Mouse (Mus musculus) neural tube, embryonic 11.5 days (tissue): ENCODE measurements around the gene Ndufs2. TPM values are rescaled to one million over a fixed set of nuclear protein-coding genes. Genes with fewer than 3 reads are reported as not detected.

Source experiments
- ATAC-seq: fragments of 200-750 bp; cut with Nextera tagmentation; 2 replicates; pipeline ENCODE4 v1.8.0; 2017; ENCODE audit warnings: moderate number of reproducible peaks, mild to moderate bottlenecking, moderate TSS enrichment, moderate library complexity; ENCODE audit not compliant: insufficient read depth, low FRiP score, low TSS enrichment
- DNase-seq: peaks from one replicate; pipeline ENCODE4 v3.0.0-alpha.2; 2015; ENCODE audit warnings: low spot score
- H3K27ac ChIP-seq: fragments of 300-500 bp; sonication (generic); 2 replicates; pipeline ENCODE4 v1.5.1; 2014; ENCODE audit warnings: low read depth, mild to moderate bottlenecking, low read length
- H3K27me3 ChIP-seq: fragments of 300-500 bp; sonication (generic); 2 replicates; pipeline ENCODE4 v1.6.1; 2014; ENCODE audit warnings: mild to moderate bottlenecking, low read length, mixed read lengths; ENCODE audit not compliant: control insufficient read depth, insufficient read depth
- H3K36me3 ChIP-seq: fragments of 300-500 bp; sonication (generic); 2 replicates; pipeline ENCODE4 v1.6.1; 2014; ENCODE audit warnings: mild to moderate bottlenecking, low read length, moderate library complexity, mixed read lengths; ENCODE audit not compliant: control insufficient read depth, insufficient read depth
- H3K4me1 ChIP-seq: fragments of 300-500 bp; sonication (generic); 2 replicates; pipeline ENCODE4 v1.6.1; 2014; ENCODE audit warnings: low read length, mixed read lengths; ENCODE audit not compliant: control insufficient read depth, insufficient read depth
- H3K4me2 ChIP-seq: fragments of 300-500 bp; sonication (generic); 2 replicates; pipeline ENCODE4 v1.6.1; 2014; ENCODE audit warnings: low read depth, mild to moderate bottlenecking, moderate library complexity
- H3K4me3 ChIP-seq: fragments of 300-500 bp; sonication (generic); 2 replicates; pipeline ENCODE4 v1.5.1; 2014; ENCODE audit warnings: low read depth, low read length
- H3K9ac ChIP-seq: fragments of 300-500 bp; sonication (generic); 2 replicates; pipeline ENCODE4 v1.6.1; 2014; ENCODE audit warnings: mild to moderate bottlenecking, low read length
- H3K9me3 ChIP-seq: fragments of 300-500 bp; sonication (generic); 2 replicates; pipeline ENCODE4 v1.6.1; 2016; ENCODE audit warnings: low read length; ENCODE audit not compliant: control insufficient read depth
- WGBS: fragments of 180-500 bp; shearing (Covaris S2); extraction: QIAGEN DNeasy Blood & Tissue Kit; methylation state at CpG from one replicate; pipeline ENCODE4 v1.1.7; 2014; 5-methylcytosine and 5-hydroxymethylcytosine counted together
- polyA plus RNA-seq: library from polyadenylated mRNA; unstranded; fragments of >200 nt; fragmentation: Nextera tagmentation; extraction: Ambion mirVana; gene quantifications from 2 replicates; pipeline ENCODE4 v1.2.1, GENCODE M21; 2014

Gene Ndufs2
- polyA plus RNA-seq, 1 experiment from 2014 or later = 286 TPM

DNA sequence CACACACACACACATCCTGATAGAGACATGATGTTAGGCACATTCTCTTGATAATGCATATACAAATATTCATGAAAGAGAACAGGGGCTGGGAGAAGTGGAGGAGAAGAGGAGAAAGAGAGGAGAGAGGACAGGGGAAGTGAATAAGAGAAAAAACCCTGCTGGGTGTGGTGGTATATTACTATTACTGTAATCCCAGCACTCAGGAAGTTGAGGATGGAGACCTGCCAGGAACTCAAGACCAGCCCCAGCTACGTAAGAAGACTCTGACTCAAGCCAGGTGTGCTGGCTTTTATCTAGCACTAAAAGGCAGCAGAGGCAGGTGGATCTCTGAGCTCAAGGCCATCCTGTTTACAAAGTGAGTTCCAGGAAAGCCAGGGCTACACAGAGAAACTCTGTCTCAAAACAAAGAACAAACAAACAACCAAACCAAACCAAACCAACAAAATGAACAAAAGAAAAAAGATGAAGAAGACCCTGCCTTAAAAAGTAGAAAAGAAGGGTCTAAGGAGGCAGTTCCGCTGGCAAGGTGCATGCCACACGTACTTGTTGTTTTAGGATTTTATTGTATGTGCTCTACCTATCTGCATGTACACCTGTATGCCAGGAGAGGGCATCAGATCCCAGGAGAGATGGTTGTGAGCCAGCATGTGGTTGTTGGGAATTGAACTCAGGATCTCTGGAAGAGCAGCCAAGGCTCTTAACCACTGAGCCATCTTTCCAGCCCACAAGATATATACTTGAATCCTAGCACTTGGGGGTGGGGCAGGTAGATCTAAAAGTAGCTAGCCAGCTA is 12.7 kb upstream of the Ndufs2 start:
- no peaks in the 10 kb centered on the region for H3K4me1 ChIP-seq
- WGBS = 91% methylated on average over 3 of the region's 3 CpGs
- H3K4me2 ChIP-seq = no peak overlapping the region
- H3K27ac ChIP-seq = no peak overlapping the region
- no peak overlapping the region for H3K4me3 ChIP-seq
- no peak; the same call in 1 of the 2 replicates for ATAC-seq
- no peaks in the 10 kb centered on the region for H3K27me3 ChIP-seq
- H3K9ac ChIP-seq = no peak overlapping the region
- no peaks in the 10 kb centered on the region for H3K36me3 ChIP-seq
- H3K9me3 ChIP-seq = no peaks in the 10 kb centered on the region
- no peak for DNase-seq

DNA sequence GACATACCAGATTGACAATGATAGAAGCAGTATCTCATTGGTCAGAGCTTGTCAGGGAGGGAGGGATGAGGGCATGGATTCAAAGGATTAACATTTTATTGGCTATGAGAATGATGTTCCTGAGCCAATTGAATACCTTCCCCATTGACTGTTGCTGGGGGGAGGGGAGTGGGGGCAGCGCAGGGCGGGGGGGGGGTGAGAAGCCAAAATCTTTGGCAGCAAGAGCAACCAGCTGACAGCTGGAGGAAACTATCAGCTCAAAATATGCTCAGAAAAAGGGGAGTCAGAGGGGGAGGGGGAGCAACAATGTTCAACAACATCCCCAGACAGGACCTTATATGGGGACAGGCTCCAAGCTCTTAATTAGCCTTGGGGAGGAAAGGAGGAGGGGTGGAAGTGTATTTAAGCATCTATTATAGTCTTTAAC is 12.0 kb upstream of the Ndufs2 start:
- no peaks in the 10 kb centered on the region for H3K27me3 ChIP-seq
- H3K9me3 ChIP-seq = no peaks in the 10 kb centered on the region
- no peak for ATAC-seq
- H3K9ac ChIP-seq = no peak overlapping the region
- H3K27ac ChIP-seq = no peak overlapping the region
- 6% methylated on average over 2 of the region's 2 CpGs for WGBS
- no peaks in the 10 kb centered on the region for H3K4me1 ChIP-seq
- H3K36me3 ChIP-seq = peaks cover 2% of the 10 kb centered on the region; the same call in 1 of the 2 replicates
- peak overlapping the region; percentile 15 for H3K4me2 ChIP-seq
- H3K4me3 ChIP-seq = peak overlapping the region; percentile 15; the same call in 1 of the 2 replicates
- DNase-seq = no peak

DNA sequence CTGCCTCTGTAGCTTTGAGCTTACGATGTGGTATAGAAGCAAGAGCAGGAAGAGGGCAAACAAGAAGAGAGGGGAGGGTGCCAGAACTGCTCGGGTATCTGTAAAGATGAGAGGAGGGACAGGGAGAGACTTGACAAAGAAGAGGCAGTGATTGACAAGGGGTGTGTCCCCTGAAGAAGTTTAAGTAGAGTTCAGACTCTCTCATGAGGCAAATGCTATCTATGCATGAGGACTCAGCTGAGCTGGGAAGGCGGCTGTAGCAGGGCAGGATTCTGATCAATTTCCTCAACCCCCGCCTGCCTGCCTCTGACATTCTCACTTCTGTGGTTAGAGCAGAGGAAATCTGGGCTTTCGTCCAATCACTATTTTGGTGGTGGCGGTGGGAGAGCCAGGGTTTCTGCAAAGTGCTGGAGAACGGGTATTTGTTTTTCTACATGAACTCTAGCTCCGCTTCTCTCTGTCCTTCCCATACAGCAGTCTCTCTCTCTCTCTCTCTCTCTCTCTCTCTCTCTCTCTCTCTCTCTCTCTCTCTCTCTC is 11.5 kb upstream of the Ndufs2 start:
- Histone ChIP-seq H3K27ac (no peak overlapping the region), H3K4me3 (peak overlapping the region; percentile 15; the same call in 1 of the 2 replicates), H3K36me3 (peaks cover 2% of the 10 kb centered on the region; the same call in 1 of the 2 replicates), H3K4me2 (peak overlapping the region; percentile 15), H3K9ac (no peak overlapping the region), H3K4me1 (no peaks in the 10 kb centered on the region), H3K9me3 (no peaks in the 10 kb centered on the region), H3K27me3 (no peaks in the 10 kb centered on the region)
- DNase-seq (peak; percentile 40), ATAC-seq (no peak)
- 11% methylated on average over 8 of the region's 8 CpGs for WGBS

- ATAC-seq (no peak), DNase-seq (no peak)
- Histone ChIP-seq H3K9me3 (no peaks in the 10 kb centered on the region), H3K27me3 (no peaks in the 10 kb centered on the region), H3K4me2 (no peak overlapping the region), H3K27ac (no peak overlapping the region), H3K4me1 (no peaks in the 10 kb centered on the region), H3K36me3 (peaks cover 2% of the 10 kb centered on the region; the same call in 1 of the 2 replicates), H3K9ac (no peak overlapping the region), H3K4me3 (no peak overlapping the region)
- WGBS = 89% methylated on average over 3 of the region's 3 CpGs
Observed at GRCm38 (mm10) chr1:171260316-171260715, 9.1 kb upstream of the Ndufs2 start.

DNA sequence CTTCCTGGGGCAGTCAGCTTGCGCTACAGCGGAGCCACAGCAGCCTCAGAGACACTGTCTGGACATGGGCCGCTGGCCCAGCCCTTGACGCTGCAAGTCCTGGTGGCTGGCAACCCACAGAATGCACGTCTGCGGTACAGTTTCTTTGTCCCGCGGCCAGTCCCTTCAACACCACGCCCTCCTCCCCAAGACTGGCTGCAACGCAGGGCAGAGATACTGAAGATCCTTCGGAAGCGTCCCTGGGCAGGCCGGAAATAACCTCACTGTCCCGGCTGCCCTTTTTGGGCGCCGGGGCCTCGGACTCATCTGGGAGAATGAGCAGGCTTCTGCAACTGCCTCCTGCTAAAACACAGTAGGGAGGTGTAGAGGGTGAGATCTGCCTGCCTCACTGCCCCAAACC is 7.7 kb upstream of the Ndufs2 start:
- Histone ChIP-seq H3K9ac (no peak overlapping the region), H3K4me3 (no peak overlapping the region), H3K9me3 (no peaks in the 10 kb centered on the region), H3K4me2 (no peak overlapping the region), H3K27me3 (no peaks in the 10 kb centered on the region), H3K36me3 (peaks cover 2% of the 10 kb centered on the region; the same call in 1 of the 2 replicates), H3K4me1 (no peaks in the 10 kb centered on the region), H3K27ac (no peak overlapping the region)
- ATAC-seq = no peak
- DNase-seq = no peak
- WGBS = 83% methylated on average over 17 of the region's 17 CpGs

GRCm38 (mm10) chr1:171257781-171258180 is 6.6 kb upstream of the Ndufs2 start:
- DNase-seq = no peak
- Histone ChIP-seq H3K4me3 (no peak overlapping the region), H3K36me3 (peaks cover 2% of the 10 kb centered on the region; the same call in 1 of the 2 replicates), H3K27me3 (no peaks in the 10 kb centered on the region), H3K4me1 (no peaks in the 10 kb centered on the region), H3K4me2 (no peak overlapping the region), H3K9me3 (no peaks in the 10 kb centered on the region), H3K27ac (no peak overlapping the region), H3K9ac (no peak overlapping the region)
- no peak for ATAC-seq
- 90% methylated on average over 9 of the region's 9 CpGs for WGBS

DNA sequence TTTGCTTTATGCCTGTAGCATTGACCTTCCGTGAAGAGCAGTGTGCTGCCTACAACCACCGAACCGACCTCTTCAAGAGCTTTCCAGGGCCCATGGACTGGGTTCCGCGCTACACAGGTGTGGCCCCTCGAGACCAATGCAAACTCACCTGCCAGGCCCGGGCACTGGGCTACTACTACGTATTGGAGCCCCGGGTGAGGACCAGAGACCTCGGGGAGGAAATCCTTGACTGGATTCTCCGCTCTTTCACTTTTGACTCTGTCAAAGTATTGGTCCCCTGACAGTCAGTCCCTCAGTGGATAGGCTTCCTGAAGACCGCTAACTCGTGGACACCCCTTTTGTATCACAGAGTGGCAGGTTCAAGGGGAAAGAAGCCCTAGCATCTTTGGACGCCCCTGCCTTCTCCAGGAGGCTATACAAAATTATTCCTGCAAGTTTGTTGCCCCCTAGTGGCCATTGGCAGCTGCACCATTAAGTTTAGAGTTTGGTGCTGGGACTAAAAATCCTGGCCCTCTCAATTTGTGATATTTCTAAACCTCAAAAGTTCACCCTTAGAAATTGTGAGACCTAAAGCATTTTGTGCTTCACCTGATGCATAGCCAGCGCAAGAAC is 5.9 kb upstream of the Ndufs2 start:
- H3K4me3 ChIP-seq = no peak overlapping the region
- H3K9ac ChIP-seq = no peak overlapping the region
- no peak overlapping the region for H3K27ac ChIP-seq
- DNase-seq (peak; percentile 69), ATAC-seq (0 out of 2 replicates have a peak, but pooled peaks have one; percentile 58)
- H3K4me2 ChIP-seq = no peak overlapping the region
- peaks cover 5% of the 10 kb centered on the region; the same call in 1 of the 2 replicates for H3K4me1 ChIP-seq
- 66% methylated on average over 15 of the region's 15 CpGs for WGBS
- no peaks in the 10 kb centered on the region for H3K9me3 ChIP-seq
- no peaks in the 10 kb centered on the region for H3K27me3 ChIP-seq
- H3K36me3 ChIP-seq = peaks cover 2% of the 10 kb centered on the region; the same call in 1 of the 2 replicates

DNA sequence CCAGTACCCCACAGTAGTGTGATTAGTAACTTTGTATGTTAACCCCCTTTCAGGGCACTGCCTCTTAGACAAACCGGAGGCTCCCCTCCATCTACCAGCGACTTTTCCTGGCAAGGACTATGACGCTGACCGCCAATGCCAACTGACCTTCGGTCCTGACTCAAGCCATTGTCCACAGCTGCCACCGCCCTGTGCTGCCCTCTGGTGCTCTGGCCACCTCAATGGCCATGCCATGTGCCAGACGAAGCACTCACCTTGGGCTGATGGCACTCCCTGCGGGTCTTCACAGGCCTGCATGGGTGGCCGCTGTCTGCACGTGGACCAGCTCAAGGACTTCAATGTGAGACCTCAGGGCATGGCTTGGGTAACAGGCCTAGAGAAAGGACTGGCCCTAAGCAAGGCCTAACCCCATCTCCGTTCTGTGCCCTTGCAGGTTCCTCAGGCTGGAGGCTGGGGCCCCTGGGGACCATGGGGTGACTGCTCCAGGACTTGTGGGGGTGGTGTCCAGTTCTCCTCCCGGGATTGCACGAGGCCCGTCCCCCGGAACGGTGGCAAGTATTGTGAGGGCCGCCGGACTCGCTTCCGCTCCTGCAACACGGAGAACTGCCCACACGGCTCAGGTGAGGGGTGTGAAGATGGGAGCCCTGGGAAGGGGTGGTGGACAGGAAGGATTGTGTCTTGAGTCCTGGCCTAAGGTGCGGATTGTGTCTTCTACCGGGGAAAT is 5.1 kb upstream of the Ndufs2 start:
- H3K9ac ChIP-seq = no peak overlapping the region
- H3K9me3 ChIP-seq = no peaks in the 10 kb centered on the region
- no peak overlapping the region for H3K4me2 ChIP-seq
- H3K4me3 ChIP-seq = no peak overlapping the region
- no peaks in the 10 kb centered on the region for H3K27me3 ChIP-seq
- no peak for ATAC-seq
- peaks cover 11% of the 10 kb centered on the region for H3K4me1 ChIP-seq
- H3K36me3 ChIP-seq = peaks cover 2% of the 10 kb centered on the region; the same call in 1 of the 2 replicates
- WGBS = 92% methylated on average over 24 of the region's 24 CpGs
- no peak for DNase-seq
- H3K27ac ChIP-seq = no peak overlapping the region
